Mouse (Mus musculus) liver, embryonic 14.5 days (tissue): ENCODE results near the gene Brd3. TPM values are rescaled to one million over a fixed set of nuclear protein-coding genes. Genes with fewer than 3 reads are reported as not detected.

ENCODE experiments used
- ATAC-seq: fragments of 200-750 bp; cut with Nextera tagmentation; 2 replicates; pipeline ENCODE4 v1.8.0; 2017; ENCODE audit warnings: moderate number of reproducible peaks, mild to moderate bottlenecking, moderate library complexity; ENCODE audit not compliant: insufficient read depth
- DNase-seq, 3 experiments: peaks; one replicate each; pipeline ENCODE4 v3.0.0-alpha.2; 2012 to 2013; ENCODE audit warnings: low read depth in 3 of 3, low spot score in 3 of 3
- H3K27ac ChIP-seq: fragments of 300-500 bp; sonication (generic); 2 replicates; pipeline ENCODE4 v1.5.1; 2014; ENCODE audit warnings: moderate library complexity, mild to moderate bottlenecking, control low read depth, inconsistent platforms
- H3K27me3 ChIP-seq: fragments of 300-500 bp; sonication (generic); 2 replicates; pipeline ENCODE4 v1.6.1; 2014; ENCODE audit warnings: mild to moderate bottlenecking, low read length, moderate library complexity; ENCODE audit not compliant: control insufficient read depth, insufficient read depth
- H3K36me3 ChIP-seq: fragments of 300-500 bp; sonication (generic); replicated peaks from 2 replicates; pipeline ENCODE4 v1.6.1; 2014; ENCODE audit warnings: low read depth; ENCODE audit not compliant: control insufficient read depth, insufficient read depth
- H3K4me1 ChIP-seq, 2 experiments: fragments of 200-500 bp in 1 of 2; fragments of 300-500 bp in 1 of 2; sonication (generic) in 1 of 2; replicated peaks; 2 replicates each; pipeline ENCODE4 v1.6.1; 2012 to 2014; ENCODE audit warnings: antibody characterized with exemption in 1 of 2, inconsistent platforms in 1 of 2, low read length in 1 of 2; ENCODE audit not compliant: control insufficient read depth in 2 of 2, insufficient read depth in 2 of 2
- H3K4me2 ChIP-seq: fragments of 300-500 bp; sonication (generic); 2 replicates; pipeline ENCODE4 v1.6.1; 2014; ENCODE audit warnings: low read depth, mild to moderate bottlenecking, control low read depth, moderate library complexity
- H3K4me3 ChIP-seq, 2 experiments: fragments of 200-500 bp in 1 of 2; fragments of 300-500 bp in 1 of 2; sonication (generic) in 1 of 2; 2 replicates each; pipeline ENCODE4 v1.5.1; 2012 to 2014; ENCODE audit warnings: low read depth in 2 of 2, low read length in 2 of 2, mild to moderate bottlenecking in 2 of 2, control low read depth in 1 of 2, inconsistent platforms in 1 of 2, moderate library complexity in 1 of 2; ENCODE audit not compliant: insufficient read depth in 1 of 2
- H3K9ac ChIP-seq: fragments of 300-500 bp; sonication (generic); replicated peaks from 2 replicates; pipeline ENCODE4 v1.6.1; 2014; ENCODE audit warnings: mild to moderate bottlenecking, control low read depth, moderate library complexity
- H3K9me3 ChIP-seq: fragments of 300-500 bp; sonication (generic); 2 replicates; pipeline ENCODE4 v1.6.1; 2016; ENCODE audit warnings: low read length, mixed read lengths; ENCODE audit not compliant: control insufficient read depth
- CTCF ChIP-seq: IDR thresholded peaks from 2 replicates; pipeline ENCODE4 v1.5.1; 2016; ENCODE audit warnings: antibody characterized with exemption, low read depth, control low read depth
- EP300 ChIP-seq: IDR thresholded peaks from 2 replicates; pipeline ENCODE4 v1.6.1; 2016; ENCODE audit warnings: antibody characterized with exemption, low read depth
- WGBS: fragments of 180-500 bp; shearing (Covaris S2); extraction: QIAGEN DNeasy Blood & Tissue Kit; methylation state at CpG from one replicate; pipeline ENCODE4 v1.1.7; 2014; ENCODE audit not compliant: insufficient replicate concordance; 5-methylcytosine and 5-hydroxymethylcytosine counted together
- polyA plus RNA-seq, 2 experiments: library from polyadenylated mRNA; depleted of rRNA in 1 of 2; stranded (reverse) in 1 of 2; unstranded in 1 of 2; fragments of >200 nt; fragmentation: Nextera tagmentation in 1 of 2; extraction: Ambion mirVana in 1 of 2; gene quantifications; 2 replicates each; pipeline versions ENCODE4 v1.2.1 to v1.2.3; 2012 to 2014

The Brd3 gene
- polyA plus RNA-seq, 2 experiments = 9.5 to 24.4 TPM

GRCm38 (mm10) chr2:27471170-27471584 is 36.3 kb downstream of the Brd3 start:
- Histone ChIP-seq H3K27me3 (no peaks in the 10 kb centered on the region), H3K4me1 (peaks cover 44 to 58% of the 10 kb centered on the region in 2 experiments), H3K4me3 (no peak overlapping the region), H3K36me3 (no peaks in the 10 kb centered on the region; the same call in 1 of the 2 replicates), H3K9me3 (no peaks in the 10 kb centered on the region), H3K27ac (peak overlapping the region; percentile 79), H3K9ac (peak overlapping the region; percentile 31), H3K4me2 (peak overlapping the region; percentile 40)
- no peak for DNase-seq
- TF ChIP-seq CTCF (no peak), EP300 (no peak)
- ATAC-seq = no peak

GRCm38 (mm10) chr2:27470535-27470934 is 36.9 kb downstream of the Brd3 start:
- H3K36me3 ChIP-seq = no peaks in the 10 kb centered on the region; the same call in 1 of the 2 replicates
- TF ChIP-seq CTCF (no peak), EP300 (peak; percentile 56)
- H3K4me3 ChIP-seq = no peak overlapping the region
- WGBS = 19% methylated on average over 2 of the region's 2 CpGs
- peak overlapping the region; percentile 31 for H3K9ac ChIP-seq
- H3K27me3 ChIP-seq = no peaks in the 10 kb centered on the region
- peak; percentile 51 to 55 (median 52) for DNase-seq
- H3K4me1 ChIP-seq = peaks cover 44 to 58% of the 10 kb centered on the region in 2 experiments
- H3K9me3 ChIP-seq = no peaks in the 10 kb centered on the region
- ATAC-seq = peak; percentile 64
- H3K4me2 ChIP-seq = peak overlapping the region; percentile 40
- peak overlapping the region; percentile 79 for H3K27ac ChIP-seq

GRCm38 (mm10) chr2:27469991-27470355 is 37.5 kb downstream of the Brd3 start:
- 38% methylated on average over 3 of the region's 3 CpGs for WGBS
- Histone ChIP-seq H3K9me3 (no peaks in the 10 kb centered on the region), H3K4me3 (no peak overlapping the region), H3K4me2 (peak overlapping the region; percentile 40), H3K27me3 (no peaks in the 10 kb centered on the region), H3K27ac (peak overlapping the region; percentile 33), H3K9ac (peak overlapping the region; percentile 0), H3K4me1 (peaks cover 44 to 58% of the 10 kb centered on the region in 2 experiments), H3K36me3 (no peaks in the 10 kb centered on the region; the same call in 1 of the 2 replicates)
- TF ChIP-seq CTCF (no peak), EP300 (no peak)
- DNase-seq (no peak), ATAC-seq (no peak)

GRCm38 (mm10) chr2:27469292-27469990 is 38.0 kb downstream of the Brd3 start:
- Histone ChIP-seq H3K4me3 (no peak overlapping the region), H3K9me3 (no peaks in the 10 kb centered on the region), H3K4me2 (peak overlapping the region; percentile 40), H3K27ac (no peak overlapping the region), H3K9ac (peak overlapping the region; percentile 0), H3K4me1 (peaks cover 44 to 58% of the 10 kb centered on the region in 2 experiments), H3K36me3 (no peaks in the 10 kb centered on the region; the same call in 1 of the 2 replicates), H3K27me3 (no peaks in the 10 kb centered on the region)
- ATAC-seq (no peak), DNase-seq (no peak)
- WGBS = 45% methylated on average over 4 of the region's 4 CpGs
- TF ChIP-seq CTCF (no peak), EP300 (no peak)

- H3K36me3 ChIP-seq = peaks cover 41% of the 10 kb centered on the region
- no peak for DNase-seq
- no peaks in the 10 kb centered on the region for H3K4me1 ChIP-seq
- H3K4me2 ChIP-seq = no peak overlapping the region
- no peaks in the 10 kb centered on the region for H3K9me3 ChIP-seq
- no peak overlapping the region for H3K9ac ChIP-seq
- TF ChIP-seq EP300 (no peak), CTCF (no peak)
- H3K27ac ChIP-seq = no peak overlapping the region
- no peak overlapping the region for H3K4me3 ChIP-seq
- no peak for ATAC-seq
- 82% methylated on average over 4 of the region's 4 CpGs for WGBS
- no peaks in the 10 kb centered on the region for H3K27me3 ChIP-seq
These were observed 44.6 kb downstream of the Brd3 start for GRCm38 (mm10) chr2:27462901-27463300.
